Mouse (Mus musculus): ENCODE measurements at regions not wholly inside any gene's neighbourhood (a gene's known extent, or its start where the extent isn't known, plus 50 kb on each side); places are given as distances from the start of the nearest gene placed in this dataset.

- DNase-seq (ENCODE audit: low spot score in 2 of 2) = no peak
Measured at GRCm38 (mm10) chr7:69577754-69578153, 788.8 kb downstream of the Nr2f2 start.

GRCm38 (mm10) chr7:69576596-69576995, 789.9 kb downstream of the Nr2f2 start:
- DNase-seq (ENCODE audit: low spot score in 2 of 2) = no peak

GRCm38 (mm10) chr7:69573730-69574129, 792.8 kb downstream of the Nr2f2 start:
- no peak for DNase-seq (ENCODE audit: low spot score in 2 of 2)

GRCm38 (mm10) chr7:69572626-69573394, 793.7 kb downstream of the Nr2f2 start:
- no peak for DNase-seq (ENCODE audit: low spot score in 2 of 2)

GRCm38 (mm10) chr7:69566949-69567348, 799.6 kb downstream of the Nr2f2 start:
- no peak for DNase-seq (ENCODE audit: low spot score in 2 of 2)

GRCm38 (mm10) chr7:69564432-69564831, 802.1 kb downstream of the Nr2f2 start:
- DNase-seq (ENCODE audit: low spot score in 2 of 2) = no peak

- no peak for DNase-seq (ENCODE audit: low spot score in 2 of 2)
Measured at GRCm38 (mm10) chr7:69554776-69555175, 805.7 kb upstream of the Arrdc4 start.

- DNase-seq (ENCODE audit: low spot score in 2 of 2) = no peak
Measured at GRCm38 (mm10) chr7:69553981-69554380, 804.9 kb upstream of the Arrdc4 start.

- no peak for DNase-seq (ENCODE audit: low spot score in 2 of 2)
Measured at GRCm38 (mm10) chr7:69536072-69536471, 787.0 kb upstream of the Arrdc4 start.

- DNase-seq (ENCODE audit: low spot score in 2 of 2) = no peak
Measured at GRCm38 (mm10) chr7:69513966-69514365, 764.9 kb upstream of the Arrdc4 start.

- DNase-seq (ENCODE audit: low spot score in 2 of 2) = peak in 1 of 2 experiments; percentile 4
Measured at GRCm38 (mm10) chr7:69510389-69510788, 761.3 kb upstream of the Arrdc4 start.

GRCm38 (mm10) chr7:69493062-69493930, 744.3 kb upstream of the Arrdc4 start:
- peak in 1 of 2 experiments; percentile 3 for DNase-seq (ENCODE audit: low spot score in 2 of 2)

- peak; percentile 36 to 73 for DNase-seq (ENCODE audit: low spot score in 2 of 2)
Measured at GRCm38 (mm10) chr7:69490566-69491466, 741.8 kb upstream of the Arrdc4 start.

GRCm38 (mm10) chr7:69488630-69489029, 739.6 kb upstream of the Arrdc4 start:
- DNase-seq (ENCODE audit: low spot score in 2 of 2) = no peak

- no peak for DNase-seq (ENCODE audit: low spot score in 2 of 2)
Measured at GRCm38 (mm10) chr7:69487111-69487510, 738.1 kb upstream of the Arrdc4 start.

GRCm38 (mm10) chr7:69484552-69484951, 735.5 kb upstream of the Arrdc4 start:
- no peak for DNase-seq (ENCODE audit: low spot score in 2 of 2)

Data from frontal cortex, postnatal 14 days (tissue).